Mouse (Mus musculus): ENCODE data around the gene Gclm. TPM values are rescaled to one million over a fixed set of nuclear protein-coding genes. Genes with fewer than 3 reads are reported as not detected.

Gene Gclm
- polyA plus RNA-seq, 1 experiment from 2014 or later: 49.5 TPM

- Histone ChIP-seq H3K4me2 (ENCODE audit: low read depth, low read length) (no peak overlapping the region), H3K36me3 (replicated peaks; ENCODE audit: control insufficient read depth, insufficient read depth, low read depth, low read length) (no peaks in the 10 kb centered on the region), H3K9me3 (replicated peaks; ENCODE audit: control insufficient read depth, low read length) (no peaks in the 10 kb centered on the region), H3K27ac (replicated peaks; ENCODE audit: low read depth, low read length) (no peak overlapping the region), H3K9ac (replicated peaks; ENCODE audit: low read length) (no peak overlapping the region), H3K27me3 (ENCODE audit: control insufficient read depth, insufficient read depth, low read length) (no peaks in the 10 kb centered on the region), H3K4me3 (ENCODE audit: low read depth, low read length) (no peak overlapping the region), H3K4me1 (ENCODE audit: control insufficient read depth, insufficient read depth, low read length) (no peaks in the 10 kb centered on the region)
- ATAC-seq (replicated peaks; ENCODE audit: insufficient number of reproducible peaks, low FRiP score, low TSS enrichment, low read depth) (no peak), DNase-seq (ENCODE audit: low spot score) (no peak)
- WGBS: 72% methylated on average over 9 of the region's 9 CpGs
Measured at GRCm38 (mm10) chr3:122203675-122204329, 41.6 kb upstream of the Gclm start.

- Histone ChIP-seq H3K36me3 (replicated peaks; ENCODE audit: control insufficient read depth, insufficient read depth, low read depth, low read length) (no peaks in the 10 kb centered on the region), H3K9me3 (replicated peaks; ENCODE audit: control insufficient read depth, low read length) (no peaks in the 10 kb centered on the region), H3K4me1 (ENCODE audit: control insufficient read depth, insufficient read depth, low read length) (no peaks in the 10 kb centered on the region), H3K27ac (replicated peaks; ENCODE audit: low read depth, low read length) (no peak overlapping the region), H3K4me3 (ENCODE audit: low read depth, low read length) (no peak overlapping the region), H3K9ac (replicated peaks; ENCODE audit: low read length) (no peak overlapping the region), H3K4me2 (ENCODE audit: low read depth, low read length) (no peak overlapping the region), H3K27me3 (ENCODE audit: control insufficient read depth, insufficient read depth, low read length) (no peaks in the 10 kb centered on the region)
- WGBS: 87% methylated on average over 6 of the region's 6 CpGs
- DNase-seq (ENCODE audit: low spot score) (no peak), ATAC-seq (replicated peaks; ENCODE audit: insufficient number of reproducible peaks, low FRiP score, low TSS enrichment, low read depth) (no peak)
Measured at GRCm38 (mm10) chr3:122205753-122206152, 39.6 kb upstream of the Gclm start.

- 81% methylated on average over 8 of the region's 8 CpGs for WGBS
- Histone ChIP-seq H3K4me2 (ENCODE audit: low read depth, low read length) (no peak overlapping the region), H3K9ac (replicated peaks; ENCODE audit: low read length) (no peak overlapping the region), H3K27ac (replicated peaks; ENCODE audit: low read depth, low read length) (no peak overlapping the region), H3K36me3 (replicated peaks; ENCODE audit: control insufficient read depth, insufficient read depth, low read depth, low read length) (no peaks in the 10 kb centered on the region), H3K27me3 (ENCODE audit: control insufficient read depth, insufficient read depth, low read length) (no peaks in the 10 kb centered on the region), H3K4me1 (ENCODE audit: control insufficient read depth, insufficient read depth, low read length) (no peaks in the 10 kb centered on the region), H3K9me3 (replicated peaks; ENCODE audit: control insufficient read depth, low read length) (no peaks in the 10 kb centered on the region), H3K4me3 (ENCODE audit: low read depth, low read length) (no peak overlapping the region)
- ATAC-seq (replicated peaks; ENCODE audit: insufficient number of reproducible peaks, low FRiP score, low TSS enrichment, low read depth): no peak
- DNase-seq (ENCODE audit: low spot score): no peak
Measured at GRCm38 (mm10) chr3:122206279-122207070, 38.9 kb upstream of the Gclm start.

GRCm38 (mm10) chr3:122207766-122208165 is 37.6 kb upstream of the Gclm start:
- Histone ChIP-seq H3K4me1 (ENCODE audit: control insufficient read depth, insufficient read depth, low read length) (no peaks in the 10 kb centered on the region), H3K4me3 (ENCODE audit: low read depth, low read length) (no peak overlapping the region), H3K27ac (replicated peaks; ENCODE audit: low read depth, low read length) (no peak overlapping the region), H3K4me2 (ENCODE audit: low read depth, low read length) (no peak overlapping the region), H3K27me3 (ENCODE audit: control insufficient read depth, insufficient read depth, low read length) (no peaks in the 10 kb centered on the region), H3K9ac (replicated peaks; ENCODE audit: low read length) (no peak overlapping the region), H3K9me3 (replicated peaks; ENCODE audit: control insufficient read depth, low read length) (no peaks in the 10 kb centered on the region), H3K36me3 (replicated peaks; ENCODE audit: control insufficient read depth, insufficient read depth, low read depth, low read length) (no peaks in the 10 kb centered on the region)
- DNase-seq (ENCODE audit: low spot score): no peak
- ATAC-seq (replicated peaks; ENCODE audit: insufficient number of reproducible peaks, low FRiP score, low TSS enrichment, low read depth): no peak
- WGBS: 87% methylated on average over 6 of the region's 6 CpGs

GRCm38 (mm10) chr3:122208296-122209225 is 36.8 kb upstream of the Gclm start:
- no peak overlapping the region for H3K4me2 ChIP-seq (ENCODE audit: low read depth, low read length)
- H3K27ac ChIP-seq (replicated peaks; ENCODE audit: low read depth, low read length): no peak overlapping the region
- H3K27me3 ChIP-seq (ENCODE audit: control insufficient read depth, insufficient read depth, low read length): no peaks in the 10 kb centered on the region
- H3K9ac ChIP-seq (replicated peaks; ENCODE audit: low read length): no peak overlapping the region
- H3K4me3 ChIP-seq (ENCODE audit: low read depth, low read length): no peak overlapping the region
- DNase-seq (ENCODE audit: low spot score) (no peak), ATAC-seq (replicated peaks; ENCODE audit: insufficient number of reproducible peaks, low FRiP score, low TSS enrichment, low read depth) (no peak)
- H3K4me1 ChIP-seq (ENCODE audit: control insufficient read depth, insufficient read depth, low read length): no peaks in the 10 kb centered on the region
- no peaks in the 10 kb centered on the region for H3K36me3 ChIP-seq (replicated peaks; ENCODE audit: control insufficient read depth, insufficient read depth, low read depth, low read length)
- WGBS: 85% methylated on average over 15 of the region's 15 CpGs
- H3K9me3 ChIP-seq (replicated peaks; ENCODE audit: control insufficient read depth, low read length): no peaks in the 10 kb centered on the region

GRCm38 (mm10) chr3:122209511-122209910 is 35.8 kb upstream of the Gclm start:
- Histone ChIP-seq H3K4me2 (ENCODE audit: low read depth, low read length) (no peak overlapping the region), H3K9ac (replicated peaks; ENCODE audit: low read length) (no peak overlapping the region), H3K4me3 (ENCODE audit: low read depth, low read length) (no peak overlapping the region), H3K27ac (replicated peaks; ENCODE audit: low read depth, low read length) (no peak overlapping the region), H3K27me3 (ENCODE audit: control insufficient read depth, insufficient read depth, low read length) (no peaks in the 10 kb centered on the region), H3K4me1 (ENCODE audit: control insufficient read depth, insufficient read depth, low read length) (no peaks in the 10 kb centered on the region), H3K36me3 (replicated peaks; ENCODE audit: control insufficient read depth, insufficient read depth, low read depth, low read length) (no peaks in the 10 kb centered on the region), H3K9me3 (replicated peaks; ENCODE audit: control insufficient read depth, low read length) (no peaks in the 10 kb centered on the region)
- ATAC-seq (replicated peaks; ENCODE audit: insufficient number of reproducible peaks, low FRiP score, low TSS enrichment, low read depth) (no peak), DNase-seq (ENCODE audit: low spot score) (no peak)
- 92% methylated on average over 11 of the region's 11 CpGs for WGBS

GRCm38 (mm10) chr3:122210434-122210833 is 34.9 kb upstream of the Gclm start:
- ATAC-seq (replicated peaks; ENCODE audit: insufficient number of reproducible peaks, low FRiP score, low TSS enrichment, low read depth): no peak
- no peak overlapping the region for H3K27ac ChIP-seq (replicated peaks; ENCODE audit: low read depth, low read length)
- no peak for DNase-seq (ENCODE audit: low spot score)
- H3K4me3 ChIP-seq (ENCODE audit: low read depth, low read length): no peak overlapping the region
- no peaks in the 10 kb centered on the region for H3K36me3 ChIP-seq (replicated peaks; ENCODE audit: control insufficient read depth, insufficient read depth, low read depth, low read length)
- no peaks in the 10 kb centered on the region for H3K4me1 ChIP-seq (ENCODE audit: control insufficient read depth, insufficient read depth, low read length)
- no peaks in the 10 kb centered on the region for H3K27me3 ChIP-seq (ENCODE audit: control insufficient read depth, insufficient read depth, low read length)
- WGBS: 64% methylated on average over 5 of the region's 5 CpGs
- H3K9me3 ChIP-seq (replicated peaks; ENCODE audit: control insufficient read depth, low read length): no peaks in the 10 kb centered on the region
- H3K4me2 ChIP-seq (ENCODE audit: low read depth, low read length): no peak overlapping the region
- no peak overlapping the region for H3K9ac ChIP-seq (replicated peaks; ENCODE audit: low read length)
